Mouse (Mus musculus) thymus, adult 2 months (tissue): Measurements from ENCODE around the gene Glrx5.

ENCODE experiments used
- CTCF ChIP-seq: fragments of 200-500 bp; IDR thresholded peaks from 2 replicates; pipeline ENCODE4 v1.5.1; 2012; ENCODE audit warnings: mild to moderate bottlenecking, control low read depth, low read length, moderate library complexity, borderline replicate concordance; ENCODE audit not compliant: control insufficient read depth, poor library complexity, insufficient read depth; ENCODE audit errors: extremely low read depth
- POLR2A ChIP-seq: fragments of 200-500 bp; IDR thresholded peaks from 2 replicates; pipeline ENCODE4 v1.6.1; 2012; ENCODE audit warnings: mild to moderate bottlenecking, low read length, control low read depth, moderate library complexity; ENCODE audit not compliant: control insufficient read depth, poor library complexity, insufficient read depth; ENCODE audit errors: extremely low read depth

- TF ChIP-seq POLR2A: no peak
- TF ChIP-seq CTCF: no peak
Measured at GRCm38 (mm10) chr12:105064168-105064567, 31.7 kb downstream of the Glrx5 start.
